Mouse (Mus musculus) heart, adult 18-20 months (tissue): ENCODE measurements around the gene Daw1. TPM values are rescaled to one million over a fixed set of nuclear protein-coding genes. Genes with fewer than 3 reads are reported as not detected.

Experiments used
- DNase-seq, 2 experiments: peaks; one replicate each; pipeline ENCODE4 v3.0.0; 2021 to 2022; ENCODE audit warnings: mixed read lengths in 1 of 2
- total RNA-seq, 2 experiments: library from RNA; stranded (reverse); gene quantifications; 2 replicates each; pipeline ENCODE4 v1.2.3; 2021

Daw1 gene
- total RNA-seq, 2 experiments from 2014 or later, result not detected

DNA sequence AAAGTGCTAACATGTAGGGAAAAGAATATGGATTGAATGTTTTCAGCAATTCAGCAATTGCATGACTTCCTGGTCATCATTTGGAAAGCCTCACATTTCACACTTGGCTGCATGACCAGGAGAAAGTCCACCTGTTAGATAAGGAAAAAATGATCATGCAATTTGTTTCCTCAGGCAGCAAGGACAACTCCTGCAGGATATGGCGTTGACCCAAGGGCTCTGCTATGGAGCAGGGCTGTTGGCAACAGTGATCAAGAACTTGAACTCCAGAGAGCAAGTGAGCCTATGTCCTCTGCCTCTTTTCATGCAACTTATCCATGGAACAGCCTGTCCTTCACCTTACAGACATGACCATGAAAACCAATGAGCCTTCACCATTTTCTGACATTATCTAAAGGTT lies 50.4 kb downstream of the Daw1 start:
- DNase-seq, result no peak

GRCm38 (mm10) chr1:83218260-83218659 lies 58.7 kb downstream of the Daw1 start:
- peak; percentile 1 to 9 for DNase-seq

- DNase-seq, result peak in 1 of 2 experiments; percentile 8
Measured at GRCm38 (mm10) chr1:83223072-83223471, 63.5 kb downstream of the Daw1 start.

DNA sequence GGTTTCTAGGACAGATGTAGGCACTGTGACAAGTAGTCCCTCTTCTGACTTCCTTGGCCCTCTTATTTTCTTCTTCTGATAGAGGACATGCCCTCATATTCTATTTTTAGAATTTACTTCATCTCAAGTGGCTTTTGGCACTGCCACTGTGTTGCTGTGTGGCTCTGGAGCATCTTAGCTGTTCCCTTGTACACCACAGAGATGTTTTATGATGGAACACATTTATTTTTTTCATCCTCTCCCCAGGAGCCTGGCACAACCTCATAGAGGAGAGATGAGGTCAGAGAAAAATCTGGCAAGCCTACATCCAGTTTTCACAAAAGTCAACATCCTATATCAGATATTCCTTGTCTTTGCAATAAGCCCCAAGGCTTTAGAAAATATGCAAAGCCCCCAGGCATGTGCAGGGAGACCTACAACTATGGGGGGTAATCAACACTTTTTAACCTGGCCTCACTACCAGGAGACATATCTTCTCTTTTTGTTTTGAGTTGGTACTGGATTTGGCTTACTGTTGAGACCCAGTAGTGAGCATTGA lies 64.9 kb downstream of the Daw1 start:
- DNase-seq, result no peak

DNA sequence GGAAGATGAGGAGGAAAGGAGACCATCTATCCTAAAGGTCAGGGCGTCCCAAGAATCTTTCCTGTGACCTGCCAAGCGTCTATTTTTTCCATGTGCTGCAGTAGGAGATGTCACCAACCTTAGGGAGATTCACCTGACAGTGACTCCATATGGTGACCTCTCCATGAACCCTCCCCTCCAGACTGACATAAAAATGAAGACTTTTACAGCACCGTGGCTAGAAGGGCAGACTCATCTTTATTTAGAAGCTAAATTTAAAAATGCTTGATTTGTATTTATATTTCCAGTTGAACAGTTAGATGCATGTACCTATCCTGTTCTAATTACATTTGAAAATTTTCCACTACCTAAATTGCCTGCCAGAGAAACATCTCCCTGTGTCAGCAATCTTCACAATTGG lies 68.4 kb downstream of the Daw1 start:
- DNase-seq, result no peak

DNA sequence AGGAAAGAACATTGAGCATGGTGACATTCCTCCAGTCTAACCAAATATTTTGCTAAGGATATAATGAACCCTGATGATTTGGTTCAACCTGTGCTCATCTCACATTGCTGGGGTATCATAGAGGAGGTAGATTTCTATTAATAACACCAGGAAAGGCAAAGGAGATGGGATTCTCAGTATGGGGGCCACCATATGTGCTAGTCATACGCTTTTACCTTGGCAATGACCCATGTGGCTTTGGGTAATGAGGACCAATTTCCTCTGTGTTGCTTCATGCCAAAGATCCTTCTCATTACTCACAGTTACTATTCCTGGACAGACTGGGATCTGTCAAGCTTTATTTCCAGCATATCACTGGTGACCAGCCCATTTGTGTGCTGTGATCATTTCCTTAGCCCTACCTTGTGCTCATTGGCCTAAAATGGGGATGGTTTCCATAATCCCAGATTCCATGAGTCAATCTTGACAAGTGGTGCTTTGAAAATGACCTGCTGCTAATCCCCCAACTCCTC lies 88.7 kb downstream of the Daw1 start:
- DNase-seq, result no peak

DNA sequence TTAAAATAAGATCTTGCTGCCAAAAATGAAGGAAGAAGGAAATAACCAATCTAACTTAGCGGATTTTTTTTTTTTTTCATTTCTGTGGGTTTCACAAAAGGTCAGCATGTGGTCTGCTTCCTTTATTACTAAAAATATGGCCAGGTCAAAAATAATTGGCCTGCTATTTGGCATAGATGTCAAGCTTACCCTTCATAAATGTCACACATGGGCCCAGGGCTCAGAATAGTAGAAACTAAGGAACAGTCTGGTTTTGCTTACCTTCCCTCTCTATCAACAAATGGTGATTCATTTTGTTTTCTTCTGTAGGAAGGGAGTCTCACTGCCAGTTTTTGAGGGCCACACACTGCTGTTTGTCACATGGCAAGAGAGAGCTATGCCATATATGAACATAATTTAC lies 92.2 kb downstream of the Daw1 start:
- no peak for DNase-seq

Other genes with a start within 250 kb of the Daw1 start
- gene A030005L19Rik, start 246.4 kb upstream of the Daw1 start, total RNA-seq, result not detected
- gene A030014E15Rik, start 234.8 kb upstream of the Daw1 start, total RNA-seq, result not detected
- gene Gm6217, start 228.4 kb upstream of the Daw1 start, total RNA-seq, result not detected
- gene A030003K21Rik, start 216.4 kb upstream of the Daw1 start, total RNA-seq, result not detected
- gene Gm7544, start 203.7 kb upstream of the Daw1 start, total RNA-seq, result not detected
- gene Gm47955, start 199.5 kb upstream of the Daw1 start, total RNA-seq, result not detected
- gene Gm47959, start 159.2 kb upstream of the Daw1 start, total RNA-seq, result not detected
- gene Slc19a3, start 121.3 kb upstream of the Daw1 start, total RNA-seq, result under 1 TPM; 0.51 to 0.55 TPM
- gene Krtap28-10, start 117.3 kb upstream of the Daw1 start, total RNA-seq, result not detected
- gene Gm47969, start 114.8 kb upstream of the Daw1 start, total RNA-seq, result not detected
- gene A030005K14Rik, start 100.4 kb upstream of the Daw1 start, total RNA-seq, result not detected
- gene Krtap28-13, start 98.8 kb upstream of the Daw1 start, total RNA-seq, result not detected
- gene Ccl20, start 43.0 kb upstream of the Daw1 start, total RNA-seq, result under 1 TPM in 1 of 2 experiments, not detected in 1; 0.64 TPM
- gene Sphkap, start 248.4 kb downstream of the Daw1 start, total RNA-seq, result 1 to 10 TPM in 1 of 2 experiments, under 1 TPM in 1; 0.47 to 1.0 TPM